ENCODE assay signal across 8 mouse cellular contexts in the genomic region with DNA sequence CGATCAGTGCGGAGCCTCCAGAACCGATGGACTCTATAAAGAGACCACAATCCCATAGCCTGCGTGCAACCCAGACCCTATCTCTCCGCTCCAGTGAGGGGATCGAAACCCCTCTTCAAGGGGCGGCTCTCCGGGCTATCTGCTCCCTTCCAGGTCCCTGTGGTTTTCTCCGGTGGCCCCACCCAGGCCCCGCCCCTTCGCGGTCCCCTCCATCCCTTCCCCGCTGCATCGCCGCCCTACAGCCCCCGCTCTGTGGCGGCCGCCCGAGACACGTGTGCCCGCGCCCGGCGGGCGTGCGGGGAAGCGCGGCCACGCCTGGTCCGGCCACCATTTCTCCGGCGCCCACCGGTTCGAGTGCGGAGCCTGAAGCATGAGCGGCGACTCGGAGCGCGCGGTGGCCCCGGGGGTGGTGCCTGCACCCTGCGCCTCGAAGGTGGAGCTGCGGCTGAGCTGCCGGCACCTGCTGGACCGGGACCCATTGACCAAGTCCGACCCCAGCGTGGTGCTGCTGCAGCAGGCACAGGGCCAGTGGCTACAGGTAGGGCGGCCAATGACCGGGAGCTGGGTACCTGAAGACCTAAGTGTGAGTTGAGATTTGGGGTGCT. TPM values are rescaled to one million over a fixed set of nuclear protein-coding genes. Genes with fewer than 3 reads are reported as not detected.
DNase-seq lines count a peak whose midpoint lies in the region; ATAC-seq and TF ChIP-seq lines count a peak whose summit lies in the region.

A gene (plus strand): TSS at position 248 of the 605 bp plus-strand sequence.

- no peak for TF ChIP-seq CTCF in G1E (IDR thresholded peaks at IDR 0.05; ENCODE audit: low read depth, low read length)

- peak within 1 kb of the TSS; percentile 45 for H3K4me3 ChIP-seq in kidney, embryonic 16.5 days (ENCODE audit: low read length)
- H3K4me3 ChIP-seq in G1E (ENCODE audit: low read depth, low read length), result peak within 1 kb of the TSS; percentile 79
- peak within 1 kb of the TSS; percentile 42 for H3K4me3 ChIP-seq in forebrain, embryonic 14.5 days (ENCODE audit: low read depth, low read length)
- H3K4me3 ChIP-seq in neural tube, embryonic 12.5 days, result peak within 1 kb of the TSS; percentile 40

- 1% methylated on average over 51 of the region's 51 CpGs for WGBS in kidney, embryonic 16.5 days
- WGBS in forebrain, embryonic 14.5 days, result under 1% methylated on average over 51 of the region's 51 CpGs
- WGBS in neural tube, embryonic 12.5 days, result 1% methylated on average over 50 of the region's 51 CpGs

- no peak within 1 kb of the TSS for H3K27ac ChIP-seq in kidney, embryonic 16.5 days (ENCODE audit: low read length)
- H3K27ac ChIP-seq in forebrain, embryonic 14.5 days (ENCODE audit: low read depth, low read length), result no peak within 1 kb of the TSS
- H3K27ac ChIP-seq in neural tube, embryonic 12.5 days, result no peak within 1 kb of the TSS

- H3K27me3 ChIP-seq in kidney, embryonic 16.5 days (ENCODE audit: insufficient read depth, low read length), result peaks cover 40% of the 10 kb centered on the region
- peaks cover 8% of the 10 kb centered on the region for H3K27me3 ChIP-seq in G1E (ENCODE audit: insufficient read depth, low read length)
- peaks cover 41% of the 10 kb centered on the region for H3K27me3 ChIP-seq in forebrain, embryonic 14.5 days (replicated peaks; ENCODE audit: control insufficient read depth, insufficient read depth, low read length)
- H3K27me3 ChIP-seq in neural tube, embryonic 12.5 days (replicated peaks), result peaks cover 46% of the 10 kb centered on the region

- intact Hi-C loops in left cerebral cortex, postnatal 36 days (cut with DNase I), result no loop called here

- DNase-seq in kidney, adult 9 months, result no peak
- peak; percentile 79 for DNase-seq in G1E (ENCODE audit: low spot score)
- no peak for DNase-seq in forebrain, embryonic 14.5 days (ENCODE audit: low spot score)
- peak in 1 of 2 experiments; percentile 24 for DNase-seq in left cerebral cortex, postnatal 36 days (ENCODE audit: low spot score in 2 of 2)
- DNase-seq in adrenal gland, adult 8-10 months, result no peak
- no peak for DNase-seq in Muller cell, postnatal 12 days (ENCODE audit: inconsistent ontology term)

- no peaks in the 10 kb centered on the region for H3K36me3 ChIP-seq in kidney, embryonic 16.5 days (ENCODE audit: insufficient read depth, low read length)
- peaks cover 22% of the 10 kb centered on the region for H3K36me3 ChIP-seq in G1E (replicated peaks)
- no peaks in the 10 kb centered on the region for H3K36me3 ChIP-seq in forebrain, embryonic 14.5 days (ENCODE audit: control insufficient read depth, insufficient read depth, low read length)
- H3K36me3 ChIP-seq in neural tube, embryonic 12.5 days, result no peaks in the 10 kb centered on the region

- no peaks in the 10 kb centered on the region for H3K9me3 ChIP-seq in kidney, embryonic 16.5 days (ENCODE audit: low read length)
- no peaks in the 10 kb centered on the region for H3K9me3 ChIP-seq in G1E (replicated peaks)
- H3K9me3 ChIP-seq in forebrain, embryonic 14.5 days (replicated peaks; ENCODE audit: control insufficient read depth, low read length), result no peaks in the 10 kb centered on the region
- H3K9me3 ChIP-seq in neural tube, embryonic 12.5 days, result no peaks in the 10 kb centered on the region

- ATAC-seq in kidney, embryonic 16.5 days (ENCODE audit: low FRiP score, low TSS enrichment), result peak; percentile 32; the same call in 1 of the 2 replicates
- peak; percentile 31; the same call in 1 of the 2 replicates for ATAC-seq in G1E (ENCODE audit: extremely low read depth, insufficient number of reproducible peaks, low FRiP score, poor library complexity, severe bottlenecking)
- ATAC-seq in forebrain, embryonic 14.5 days, result 0 out of 2 replicates have a peak, but pooled peaks have one; percentile 18
- no peak for ATAC-seq in neural tube, embryonic 12.5 days (ENCODE audit: low FRiP score, low read depth)

- peak within 1 kb of the TSS; percentile 71 for H3K4me2 ChIP-seq in kidney, embryonic 16.5 days (replicated peaks; ENCODE audit: low read depth, low read length)
- H3K4me2 ChIP-seq in forebrain, embryonic 14.5 days (ENCODE audit: low read length), result peak within 1 kb of the TSS; percentile 75
- peak within 1 kb of the TSS; percentile 84 for H3K4me2 ChIP-seq in neural tube, embryonic 12.5 days (replicated peaks)

- H3K4me1 ChIP-seq in kidney, embryonic 16.5 days (ENCODE audit: insufficient read depth, low read length), result peaks cover 17% of the 10 kb centered on the region
- H3K4me1 ChIP-seq in G1E (ENCODE audit: insufficient read depth, low read depth, low read length), result peaks cover 71% of the 10 kb centered on the region
- H3K4me1 ChIP-seq in forebrain, embryonic 14.5 days (ENCODE audit: control insufficient read depth, insufficient read depth, low read length), result peaks cover 4% of the 10 kb centered on the region; the same call in 1 of the 2 replicates
- peaks cover 12% of the 10 kb centered on the region for H3K4me1 ChIP-seq in neural tube, embryonic 12.5 days

- peak within 1 kb of the TSS; percentile 48 for H3K9ac ChIP-seq in kidney, embryonic 16.5 days (replicated peaks; ENCODE audit: low read length)
- peak within 1 kb of the TSS; percentile 54 for H3K9ac ChIP-seq in forebrain, embryonic 14.5 days (ENCODE audit: low read length)
- peak within 1 kb of the TSS; percentile 47 for H3K9ac ChIP-seq in neural tube, embryonic 12.5 days

RNA-seq across cellular contexts. Expression of the gene that starts here (rescaled TPM):
- 1.8 and 2.1 TPM in 2 replicates for polyA plus RNA-seq in kidney, embryonic 16.5 days (2015; fragmentation: Nextera tagmentation; extraction: Ambion mirVana)
- total RNA-seq in G1E (2014; fragmentation: Nextera tagmentation) (3.1 and 4.3 TPM in 2 replicates), G1E (2017) (3.6 and 6.1 TPM in 2 replicates)
- polyA plus RNA-seq in G1E (2012), result 11.1 and 11.2 TPM in 2 replicates
- 1.0 and 2.7 TPM in 2 replicates for polyA plus RNA-seq in forebrain, embryonic 14.5 days (2014; fragmentation: Nextera tagmentation; extraction: Ambion mirVana)
- 10 to 100 TPM; 42.7 to 75.2 TPM for total RNA-seq in left cerebral cortex, postnatal 36 days (2021)
- polyA plus RNA-seq in neural tube, embryonic 12.5 days (2016; fragmentation: Nextera tagmentation; extraction: Ambion mirVana), result 0.17 and 0.18 TPM in 2 replicates
- 1 to 10 TPM; 7.7 to 9.7 (median 8.8) TPM for total RNA-seq in adrenal gland, adult 8-10 months (2022)

Comparison
In these comparisons a context has a peak if more than half of its experiments do, and no peak if none do; other contexts are left out.
1. RNA of the gene that starts here (total RNA-seq): 42.7 to 75.2 TPM in left cerebral cortex, postnatal 36 days; 7.7 to 9.7 TPM in adrenal gland, adult 8-10 months and 3.1 to 6.1 TPM in G1E; every median in the first group is over 4 times any median in the second.
2. Peak in every context shown above with its lines, with median percentiles within 50 percentile points of each other: H3K4me2 ChIP-seq, H3K4me3 ChIP-seq and H3K9ac ChIP-seq.